Mouse (Mus musculus) heart, embryonic 13.5 days (tissue): ENCODE data around the gene Col28a1. TPM values are rescaled to one million over a fixed set of nuclear protein-coding genes. Genes with fewer than 3 reads are reported as not detected.
"Not testable (repeated sequence)": the region's sequence is repeated elsewhere in the genome, so short reads cannot be mapped to it uniquely, and the experiment has no call there.

Source experiments
- ATAC-seq: fragments of 200-750 bp; cut with Nextera tagmentation; 2 replicates; pipeline ENCODE4 v1.8.0; 2017; ENCODE audit warnings: moderate TSS enrichment; ENCODE audit not compliant: insufficient number of reproducible peaks, low FRiP score, low TSS enrichment; ENCODE audit errors: extremely low read depth
- H3K27ac ChIP-seq: fragments of 300-500 bp; sonication (generic); replicated peaks from 2 replicates; pipeline ENCODE4 v1.5.1; 2015; ENCODE audit warnings: moderate library complexity, mild to moderate bottlenecking, inconsistent platforms
- H3K27me3 ChIP-seq: fragments of 300-500 bp; sonication (generic); replicated peaks from 2 replicates; pipeline ENCODE4 v1.6.1; 2015; ENCODE audit warnings: mild to moderate bottlenecking, inconsistent platforms
- H3K36me3 ChIP-seq: fragments of 300-500 bp; sonication (generic); 2 replicates; pipeline ENCODE4 v1.6.1; 2015; ENCODE audit warnings: mild to moderate bottlenecking, inconsistent platforms
- H3K4me1 ChIP-seq: fragments of 300-500 bp; sonication (generic); 2 replicates; pipeline ENCODE4 v1.6.1; 2015; ENCODE audit warnings: inconsistent platforms
- H3K4me2 ChIP-seq: fragments of 300-500 bp; sonication (generic); 2 replicates; pipeline ENCODE4 v1.6.1; 2015; ENCODE audit warnings: inconsistent platforms, mild to moderate bottlenecking, moderate library complexity
- H3K4me3 ChIP-seq: fragments of 300-500 bp; sonication (generic); 2 replicates; pipeline ENCODE4 v1.5.1; 2015; ENCODE audit warnings: moderate library complexity, mild to moderate bottlenecking, inconsistent platforms
- H3K9ac ChIP-seq: fragments of 300-500 bp; sonication (generic); 2 replicates; pipeline ENCODE4 v1.6.1; 2015; ENCODE audit warnings: inconsistent platforms, mild to moderate bottlenecking, moderate library complexity
- H3K9me3 ChIP-seq: fragments of 300-500 bp; sonication (generic); 2 replicates; pipeline ENCODE4 v1.6.1; 2016; ENCODE audit warnings: inconsistent platforms
- WGBS: fragments of 180-500 bp; shearing (Covaris S2); methylation state at CpG from one replicate; pipeline ENCODE4 v1.1.7; 2015; ENCODE audit warnings: mixed read lengths; 5-methylcytosine and 5-hydroxymethylcytosine counted together
- polyA plus RNA-seq: library from polyadenylated mRNA; unstranded; fragments of >200 nt; fragmentation: Nextera tagmentation; extraction: Ambion mirVana; gene quantifications from 2 replicates; pipeline ENCODE4 v1.2.1, GENCODE M21; 2015

Gene Col28a1
- polyA plus RNA-seq, 1 experiment from 2014 or later, result 0.19 TPM

GRCm38 (mm10) chr6:7983646-7983979 lies 208.8 kb downstream of the Col28a1 start:
- no peaks in the 10 kb centered on the region for H3K36me3 ChIP-seq
- H3K27ac ChIP-seq, result no peak overlapping the region
- peak overlapping the region; percentile 50 for H3K4me3 ChIP-seq
- peak overlapping the region; percentile 67 for H3K4me2 ChIP-seq
- ATAC-seq, result no peak
- no peaks in the 10 kb centered on the region for H3K4me1 ChIP-seq
- 21% methylated on average over 7 of the region's 7 CpGs for WGBS
- no peak overlapping the region for H3K9ac ChIP-seq
- H3K27me3 ChIP-seq, result no peaks in the 10 kb centered on the region
- H3K9me3 ChIP-seq, result no peaks in the 10 kb centered on the region

- H3K9ac ChIP-seq, result peak overlapping the region; percentile 59; the same call in 1 of the 2 replicates
- not testable (repeated sequence) for H3K27ac ChIP-seq, H3K27me3 ChIP-seq, ATAC-seq, H3K36me3 ChIP-seq, H3K4me1 ChIP-seq, H3K9me3 ChIP-seq
- H3K4me2 ChIP-seq, result peak overlapping the region; percentile 67
- 44% methylated on average over 32 of the region's 32 CpGs for WGBS
- peak overlapping the region; percentile 50 for H3K4me3 ChIP-seq
Measured at GRCm38 (mm10) chr6:7982958-7983645, 209.3 kb downstream of the Col28a1 start.

DNA sequence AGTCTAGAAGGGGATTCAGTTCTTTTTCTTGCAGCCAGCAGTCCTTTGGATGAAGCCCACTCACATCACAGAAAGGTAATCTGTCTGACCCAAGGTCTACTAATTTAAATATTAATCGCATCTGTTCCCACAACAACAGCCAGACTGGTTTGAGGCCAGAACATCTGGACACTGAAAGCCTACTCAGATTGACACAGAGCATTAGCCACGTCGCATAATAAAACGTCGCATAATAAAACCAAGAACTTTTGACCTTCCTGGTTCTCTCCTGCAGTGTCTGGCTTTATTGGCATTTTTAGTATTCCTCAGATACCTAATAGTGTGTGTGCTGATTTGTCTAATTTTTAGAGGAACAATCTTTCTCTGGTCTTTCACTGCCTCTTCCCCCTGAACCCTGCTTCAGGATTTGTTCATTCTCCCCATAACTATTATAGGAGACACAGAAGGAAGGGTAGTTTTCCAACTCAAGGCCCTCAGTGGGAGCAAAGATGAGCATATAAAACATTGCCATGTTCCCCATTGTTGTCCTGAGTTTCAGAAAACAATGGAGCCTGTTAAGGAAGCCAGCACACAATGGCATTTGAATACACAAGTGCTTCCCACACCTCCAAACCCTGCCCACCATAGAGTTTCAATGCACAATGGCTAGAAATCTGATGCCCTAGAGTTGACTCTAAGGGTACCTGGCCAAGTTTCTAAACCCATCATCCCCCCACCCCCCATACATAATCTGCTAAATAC lies 221.2 kb downstream of the Col28a1 start:
- 72% methylated on average over 5 of the region's 5 CpGs for WGBS
- no peaks in the 10 kb centered on the region for H3K36me3 ChIP-seq
- H3K9me3 ChIP-seq, result no peaks in the 10 kb centered on the region
- no peak overlapping the region for H3K27ac ChIP-seq
- H3K27me3 ChIP-seq, result no peaks in the 10 kb centered on the region
- H3K4me1 ChIP-seq, result peaks cover 2% of the 10 kb centered on the region
- H3K4me2 ChIP-seq, result no peak overlapping the region
- H3K4me3 ChIP-seq, result no peak overlapping the region
- H3K9ac ChIP-seq, result no peak overlapping the region
- ATAC-seq, result no peak

GRCm38 (mm10) chr6:7969376-7969775 lies 223.0 kb downstream of the Col28a1 start:
- Histone ChIP-seq H3K36me3 (no peaks in the 10 kb centered on the region), H3K4me3 (no peak overlapping the region), H3K4me1 (peaks cover 8% of the 10 kb centered on the region), H3K4me2 (no peak overlapping the region), H3K27me3 (no peaks in the 10 kb centered on the region), H3K9me3 (no peaks in the 10 kb centered on the region), H3K27ac (no peak overlapping the region), H3K9ac (no peak overlapping the region)
- 76% methylated on average over 4 of the region's 4 CpGs for WGBS
- ATAC-seq, result no peak

- no peak overlapping the region for H3K4me2 ChIP-seq
- H3K36me3 ChIP-seq, result no peaks in the 10 kb centered on the region
- H3K9ac ChIP-seq, result no peak overlapping the region
- no peak overlapping the region for H3K4me3 ChIP-seq
- no peak for ATAC-seq
- H3K4me1 ChIP-seq, result peaks cover 8% of the 10 kb centered on the region
- WGBS, result 48% methylated on average over 11 of the region's 11 CpGs
- H3K27ac ChIP-seq, result no peak overlapping the region
- H3K27me3 ChIP-seq, result no peaks in the 10 kb centered on the region
- H3K9me3 ChIP-seq, result no peaks in the 10 kb centered on the region
Measured at GRCm38 (mm10) chr6:7965833-7966522, 226.4 kb downstream of the Col28a1 start.

- no peak overlapping the region for H3K4me3 ChIP-seq
- peaks cover 8% of the 10 kb centered on the region for H3K4me1 ChIP-seq
- ATAC-seq, result no peak
- WGBS, result 85% methylated on average over 7 of the region's 7 CpGs
- no peak overlapping the region for H3K27ac ChIP-seq
- no peak overlapping the region for H3K9ac ChIP-seq
- H3K4me2 ChIP-seq, result no peak overlapping the region
- H3K36me3 ChIP-seq, result no peaks in the 10 kb centered on the region
- H3K27me3 ChIP-seq, result no peaks in the 10 kb centered on the region
- no peaks in the 10 kb centered on the region for H3K9me3 ChIP-seq
Measured at GRCm38 (mm10) chr6:7962749-7963148, 229.7 kb downstream of the Col28a1 start.

- no peak overlapping the region for H3K4me3 ChIP-seq
- no peaks in the 10 kb centered on the region for H3K36me3 ChIP-seq
- no peak for ATAC-seq
- H3K4me2 ChIP-seq, result no peak overlapping the region
- 19% methylated on average over 2 of the region's 2 CpGs for WGBS
- H3K4me1 ChIP-seq, result peaks cover 5% of the 10 kb centered on the region; the same call in 1 of the 2 replicates
- H3K27me3 ChIP-seq, result no peaks in the 10 kb centered on the region
- no peaks in the 10 kb centered on the region for H3K9me3 ChIP-seq
- H3K27ac ChIP-seq, result no peak overlapping the region
- no peak overlapping the region for H3K9ac ChIP-seq
Measured at GRCm38 (mm10) chr6:7952208-7952607, 240.2 kb downstream of the Col28a1 start.

- no peak for ATAC-seq
Measured at GRCm38 (mm10) chr6:7951778-7952177, 240.6 kb downstream of the Col28a1 start.

More at GRCm38 (mm10) chr6:7951778-7952177, 240.6 kb downstream of the Col28a1 start:
- H3K4me2 ChIP-seq, result no peak overlapping the region
- H3K9ac ChIP-seq, result no peak overlapping the region
- H3K36me3 ChIP-seq, result no peaks in the 10 kb centered on the region
- no peak overlapping the region for H3K27ac ChIP-seq
- H3K9me3 ChIP-seq, result no peaks in the 10 kb centered on the region
- no peak overlapping the region for H3K4me3 ChIP-seq
- H3K4me1 ChIP-seq, result peaks cover 5% of the 10 kb centered on the region; the same call in 1 of the 2 replicates
- H3K27me3 ChIP-seq, result no peaks in the 10 kb centered on the region

Other genes starting within 250 kb of the Col28a1 start
- gene Mios, start 16.6 kb upstream of the Col28a1 start, polyA plus RNA-seq, result 15.8 and 16.5 TPM in 2 replicates
- 105 and 112 TPM in 2 replicates for gene Rpa3, start 66.6 kb upstream of the Col28a1 start, polyA plus RNA-seq
- 23.4 and 25.6 TPM in 2 replicates for gene Umad1, start 66.7 kb upstream of the Col28a1 start, polyA plus RNA-seq
- 8.1 and 8.4 TPM in 2 replicates for gene Gm45062, start 66.8 kb upstream of the Col28a1 start, polyA plus RNA-seq